Mouse (Mus musculus) stomach, embryonic 15.5 days (tissue): Measurements from ENCODE around the gene Cript. TPM values are rescaled to one million over a fixed set of nuclear protein-coding genes. Genes with fewer than 3 reads are reported as not detected.

Experiments
- ATAC-seq: fragments of 200-750 bp; cut with Nextera tagmentation; 2 replicates; pipeline ENCODE4 v1.8.0; 2017; ENCODE audit warnings: low read depth, moderate number of reproducible peaks, moderate TSS enrichment; ENCODE audit not compliant: insufficient read depth, low FRiP score
- H3K27ac ChIP-seq: fragments of 300-500 bp; sonication (generic); 2 replicates; pipeline ENCODE4 v1.5.1; 2015; ENCODE audit warnings: mild to moderate bottlenecking, inconsistent platforms
- H3K27me3 ChIP-seq: fragments of 300-500 bp; sonication (generic); replicated peaks from 2 replicates; pipeline ENCODE4 v1.6.1; 2015; ENCODE audit warnings: inconsistent platforms
- H3K36me3 ChIP-seq: fragments of 300-500 bp; sonication (generic); 2 replicates; pipeline ENCODE4 v1.6.1; 2015; ENCODE audit warnings: inconsistent platforms
- H3K4me1 ChIP-seq: fragments of 300-500 bp; sonication (generic); 2 replicates; pipeline ENCODE4 v1.6.1; 2015; ENCODE audit warnings: inconsistent platforms
- H3K4me2 ChIP-seq: fragments of 300-500 bp; sonication (generic); 2 replicates; pipeline ENCODE4 v1.6.1; 2015; ENCODE audit warnings: mild to moderate bottlenecking, inconsistent platforms
- H3K4me3 ChIP-seq: fragments of 300-500 bp; sonication (generic); replicated peaks from 2 replicates; pipeline ENCODE4 v1.5.1; 2015; ENCODE audit warnings: inconsistent platforms
- H3K9ac ChIP-seq: fragments of 300-500 bp; sonication (generic); 2 replicates; pipeline ENCODE4 v1.6.1; 2015; ENCODE audit warnings: inconsistent platforms
- H3K9me3 ChIP-seq: fragments of 300-500 bp; sonication (generic); 2 replicates; pipeline ENCODE4 v1.6.1; 2016; ENCODE audit warnings: inconsistent platforms
- WGBS: fragments of 180-500 bp; shearing (Covaris S2); methylation state at CpG from one replicate; pipeline ENCODE4 v1.1.7; 2015; 5-methylcytosine and 5-hydroxymethylcytosine counted together
- polyA plus RNA-seq: library from polyadenylated mRNA; unstranded; fragments of >200 nt; fragmentation: Nextera tagmentation; extraction: Ambion mirVana; gene quantifications from 2 replicates; pipeline ENCODE4 v1.2.1, GENCODE M21; 2015

Cript gene
- polyA plus RNA-seq: 120 and 127 TPM in 2 replicates

- Histone ChIP-seq H3K36me3 (peaks cover 3% of the 10 kb centered on the region; the same call in 1 of the 2 replicates), H3K27me3 (no peaks in the 10 kb centered on the region), H3K4me3 (peak within 1 kb of the TSS; percentile 88), H3K9me3 (no peaks in the 10 kb centered on the region), H3K27ac (peak within 1 kb of the TSS; percentile 79), H3K9ac (peak within 1 kb of the TSS; percentile 53), H3K4me2 (peak within 1 kb of the TSS; percentile 94), H3K4me1 (no peaks in the 10 kb centered on the region)
- under 1% methylated on average over 43 of the region's 43 CpGs for WGBS
- ATAC-seq: peak; percentile 100
These were observed at the start of gene Cript, which contains the start of gene Pigf for GRCm38 (mm10) chr17:87025269-87025949. Gene Cript (plus strand): TSS chr17:87025550. Gene Pigf (minus strand): TSS chr17:87025406.

DNA sequence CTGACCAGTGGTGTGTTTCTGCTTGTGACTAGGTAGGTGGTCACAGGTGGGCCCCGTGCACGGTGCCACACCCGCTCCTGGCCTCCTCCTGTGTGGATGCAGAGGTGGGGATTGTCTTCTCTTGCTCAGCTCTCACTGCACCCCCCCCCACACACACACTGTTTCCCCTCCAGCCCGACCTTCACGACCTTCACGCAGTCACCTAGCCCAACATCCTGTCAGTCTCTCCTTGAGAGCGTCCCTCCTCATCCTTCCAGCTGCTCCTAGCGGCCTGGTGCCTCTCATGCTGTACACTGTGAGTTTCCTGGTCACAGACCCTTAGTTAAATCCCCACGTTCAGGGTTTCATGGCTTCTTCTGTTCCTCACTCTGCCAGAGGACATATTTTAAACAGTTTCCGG is 49.0 kb upstream of the Cript start:
- no peak overlapping the region for H3K9ac ChIP-seq
- H3K4me1 ChIP-seq: no peaks in the 10 kb centered on the region
- H3K9me3 ChIP-seq: no peaks in the 10 kb centered on the region
- no peak overlapping the region for H3K27ac ChIP-seq
- H3K4me3 ChIP-seq: no peak overlapping the region
- no peak for ATAC-seq
- H3K4me2 ChIP-seq: no peak overlapping the region
- 73% methylated on average over 10 of the region's 10 CpGs for WGBS
- no peaks in the 10 kb centered on the region for H3K27me3 ChIP-seq
- H3K36me3 ChIP-seq: no peaks in the 10 kb centered on the region

- H3K36me3 ChIP-seq: no peaks in the 10 kb centered on the region
- no peaks in the 10 kb centered on the region for H3K4me1 ChIP-seq
- 79% methylated on average over 6 of the region's 6 CpGs for WGBS
- no peak overlapping the region for H3K27ac ChIP-seq
- no peak for ATAC-seq
- no peak overlapping the region for H3K4me3 ChIP-seq
- H3K9me3 ChIP-seq: no peaks in the 10 kb centered on the region
- H3K4me2 ChIP-seq: no peak overlapping the region
- H3K27me3 ChIP-seq: no peaks in the 10 kb centered on the region
- H3K9ac ChIP-seq: no peak overlapping the region
These were observed 46.9 kb upstream of the Cript start for GRCm38 (mm10) chr17:86978496-86978895.

- Histone ChIP-seq H3K9ac (no peak overlapping the region), H3K4me1 (no peaks in the 10 kb centered on the region), H3K27me3 (no peaks in the 10 kb centered on the region), H3K27ac (no peak overlapping the region), H3K4me3 (no peak overlapping the region), H3K9me3 (no peaks in the 10 kb centered on the region), H3K36me3 (no peaks in the 10 kb centered on the region), H3K4me2 (no peak overlapping the region)
- 87% methylated on average over 1 of the region's 1 CpGs for WGBS
- ATAC-seq: no peak
These were observed 44.1 kb upstream of the Cript start for GRCm38 (mm10) chr17:86981205-86981604.

- H3K36me3 ChIP-seq: no peaks in the 10 kb centered on the region
- no peak overlapping the region for H3K4me2 ChIP-seq
- H3K9ac ChIP-seq: no peak overlapping the region
- 0 out of 2 replicates have a peak, but pooled peaks cover 2% of the 10 kb centered on the region for H3K4me1 ChIP-seq
- H3K4me3 ChIP-seq: no peak overlapping the region
- WGBS: 95% methylated on average over 2 of the region's 2 CpGs
- ATAC-seq: no peak
- H3K27me3 ChIP-seq: no peaks in the 10 kb centered on the region
- H3K27ac ChIP-seq: no peak overlapping the region
- H3K9me3 ChIP-seq: no peaks in the 10 kb centered on the region
These were observed 43.6 kb upstream of the Cript start for GRCm38 (mm10) chr17:86981701-86982100.

GRCm38 (mm10) chr17:86982497-86982896 is 42.9 kb upstream of the Cript start:
- ATAC-seq: peak; percentile 40; the same call in 1 of the 2 replicates
- Histone ChIP-seq H3K27ac (no peak overlapping the region), H3K36me3 (no peaks in the 10 kb centered on the region), H3K27me3 (no peaks in the 10 kb centered on the region), H3K4me1 (0 out of 2 replicates have a peak, but pooled peaks cover 3% of the 10 kb centered on the region), H3K4me3 (no peak overlapping the region), H3K4me2 (no peak overlapping the region), H3K9ac (no peak overlapping the region), H3K9me3 (no peaks in the 10 kb centered on the region)
- 53% methylated on average over 9 of the region's 9 CpGs for WGBS

GRCm38 (mm10) chr17:86986449-86987138 is 38.8 kb upstream of the Cript start:
- Histone ChIP-seq H3K4me2 (no peak overlapping the region; the same call in 1 of the 2 replicates), H3K9ac (no peak overlapping the region), H3K27me3 (no peaks in the 10 kb centered on the region), H3K27ac (no peak overlapping the region), H3K4me1 (0 out of 2 replicates have a peak, but pooled peaks cover 3% of the 10 kb centered on the region), H3K4me3 (no peak overlapping the region), H3K36me3 (no peaks in the 10 kb centered on the region), H3K9me3 (no peaks in the 10 kb centered on the region)
- WGBS: 55% methylated on average over 17 of the region's 17 CpGs
- ATAC-seq: no peak

DNA sequence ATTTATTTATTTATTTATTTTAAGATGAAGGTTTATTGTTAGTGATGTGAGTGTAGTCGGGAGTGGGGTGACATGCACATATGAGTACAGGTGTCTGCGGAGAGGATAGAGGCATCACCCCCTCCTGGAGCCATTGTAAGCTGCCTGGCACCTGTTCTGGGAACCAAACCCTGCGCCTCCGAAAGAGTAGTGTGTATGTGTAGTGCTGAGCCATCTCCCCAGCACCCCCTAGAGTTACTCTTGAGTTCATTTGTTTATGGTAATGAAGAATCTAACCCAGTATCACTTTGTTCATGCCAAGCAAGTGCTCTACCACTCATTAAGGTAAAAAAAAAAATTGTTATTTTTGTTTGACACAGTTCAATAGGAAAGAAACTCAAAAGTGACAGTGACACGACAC is 37.2 kb upstream of the Cript start:
- H3K9ac ChIP-seq: no peak overlapping the region
- WGBS: 74% methylated on average over 5 of the region's 5 CpGs
- H3K27me3 ChIP-seq: no peaks in the 10 kb centered on the region
- H3K27ac ChIP-seq: no peak overlapping the region
- no peak for ATAC-seq
- H3K9me3 ChIP-seq: no peaks in the 10 kb centered on the region
- H3K36me3 ChIP-seq: no peaks in the 10 kb centered on the region
- 0 out of 2 replicates have a peak, but pooled peaks cover 3% of the 10 kb centered on the region for H3K4me1 ChIP-seq
- H3K4me3 ChIP-seq: no peak overlapping the region
- H3K4me2 ChIP-seq: no peak overlapping the region

DNA sequence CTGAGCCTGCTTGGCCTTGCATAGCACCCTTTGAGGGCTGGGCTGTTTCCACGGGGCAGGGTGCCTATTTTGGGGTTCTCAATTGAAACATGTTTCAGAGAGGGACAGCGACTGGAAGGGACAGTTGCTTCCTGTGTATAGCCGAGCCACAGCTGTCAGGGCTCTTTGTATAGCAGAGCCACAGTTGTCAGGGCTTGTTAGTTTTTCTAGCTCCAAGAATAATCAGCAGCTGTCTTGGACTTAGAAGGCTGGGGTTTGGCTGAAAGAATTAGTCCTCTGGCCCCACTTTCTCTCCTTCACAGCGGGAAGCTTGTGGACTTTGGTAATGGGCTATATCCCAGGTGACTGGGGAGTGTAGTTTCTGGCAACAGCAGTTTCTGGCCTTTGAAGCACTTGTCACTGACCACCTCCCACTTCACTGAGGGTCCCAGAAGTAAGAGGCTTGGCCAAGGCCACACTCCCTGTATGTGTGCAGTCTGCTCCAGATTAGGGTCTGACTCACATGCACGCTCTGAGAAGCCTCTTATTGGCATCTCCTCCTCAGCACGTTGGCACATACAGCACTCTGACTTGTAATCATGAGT is 36.7 kb upstream of the Cript start:
- 0 out of 2 replicates have a peak, but pooled peaks cover 3% of the 10 kb centered on the region for H3K4me1 ChIP-seq
- no peak for ATAC-seq
- no peak overlapping the region for H3K4me2 ChIP-seq
- no peak overlapping the region for H3K9ac ChIP-seq
- H3K27ac ChIP-seq: no peak overlapping the region
- no peak overlapping the region for H3K4me3 ChIP-seq
- 63% methylated on average over 6 of the region's 6 CpGs for WGBS
- H3K9me3 ChIP-seq: no peaks in the 10 kb centered on the region
- no peaks in the 10 kb centered on the region for H3K36me3 ChIP-seq
- H3K27me3 ChIP-seq: no peaks in the 10 kb centered on the region

DNA sequence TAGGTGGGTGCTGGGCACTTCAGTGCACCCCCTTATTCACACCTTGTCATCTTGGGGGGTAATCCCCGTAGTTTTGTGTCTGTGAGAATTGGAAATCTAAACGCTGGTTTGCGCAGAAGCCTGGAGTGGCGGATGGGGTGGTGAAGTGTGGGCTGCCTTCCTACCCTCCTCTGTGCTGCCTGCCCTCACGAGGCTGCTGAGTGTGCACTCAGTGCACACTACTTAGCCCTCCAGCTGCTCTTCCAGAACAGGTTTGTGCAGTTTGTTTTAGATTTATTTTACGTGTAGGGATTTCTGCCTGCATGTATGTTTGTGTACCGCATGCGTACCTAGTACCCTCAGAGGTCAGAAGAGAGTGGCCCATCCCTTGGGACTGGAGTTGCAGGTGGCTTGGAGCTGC is 34.0 kb upstream of the Cript start:
- H3K9ac ChIP-seq: no peak overlapping the region
- H3K9me3 ChIP-seq: no peaks in the 10 kb centered on the region
- no peak overlapping the region for H3K27ac ChIP-seq
- 0 out of 2 replicates have a peak, but pooled peaks cover 3% of the 10 kb centered on the region for H3K4me1 ChIP-seq
- H3K4me2 ChIP-seq: no peak overlapping the region
- ATAC-seq: no peak
- no peak overlapping the region for H3K4me3 ChIP-seq
- H3K27me3 ChIP-seq: no peaks in the 10 kb centered on the region
- no peaks in the 10 kb centered on the region for H3K36me3 ChIP-seq
- WGBS: 80% methylated on average over 8 of the region's 8 CpGs

GRCm38 (mm10) chr17:86997323-86997722 is 28.0 kb upstream of the Cript start:
- WGBS: 81% methylated on average over 6 of the region's 6 CpGs
- no peak overlapping the region for H3K27ac ChIP-seq
- no peaks in the 10 kb centered on the region for H3K4me1 ChIP-seq
- no peak overlapping the region for H3K9ac ChIP-seq
- peaks cover 6% of the 10 kb centered on the region for H3K36me3 ChIP-seq
- no peaks in the 10 kb centered on the region for H3K9me3 ChIP-seq
- ATAC-seq: no peak
- H3K4me2 ChIP-seq: no peak overlapping the region
- no peaks in the 10 kb centered on the region for H3K27me3 ChIP-seq
- H3K4me3 ChIP-seq: no peak overlapping the region

- ATAC-seq: no peak
- Histone ChIP-seq H3K9me3 (no peaks in the 10 kb centered on the region), H3K4me1 (no peaks in the 10 kb centered on the region), H3K4me2 (no peak overlapping the region), H3K27me3 (no peaks in the 10 kb centered on the region), H3K9ac (no peak overlapping the region), H3K36me3 (peaks cover 11% of the 10 kb centered on the region; the same call in 1 of the 2 replicates), H3K27ac (no peak overlapping the region), H3K4me3 (no peak overlapping the region)
- WGBS: 93% methylated on average over 3 of the region's 3 CpGs
These were observed 16.4 kb upstream of the Cript start for GRCm38 (mm10) chr17:87008950-87009349.
